Mouse (Mus musculus) forelimb bud, embryonic 11.5 days (tissue): ENCODE measurements at regions not wholly inside any gene's neighbourhood (a gene's known extent, or its start where the extent isn't known, plus 50 kb on each side); places are given as distances from the start of the nearest gene placed in this dataset.

Source experiments
- DNase-seq: peaks from one replicate; pipeline ENCODE4 v3.0.0-alpha.2; 2012; ENCODE audit warnings: low read depth, low spot score

DNA sequence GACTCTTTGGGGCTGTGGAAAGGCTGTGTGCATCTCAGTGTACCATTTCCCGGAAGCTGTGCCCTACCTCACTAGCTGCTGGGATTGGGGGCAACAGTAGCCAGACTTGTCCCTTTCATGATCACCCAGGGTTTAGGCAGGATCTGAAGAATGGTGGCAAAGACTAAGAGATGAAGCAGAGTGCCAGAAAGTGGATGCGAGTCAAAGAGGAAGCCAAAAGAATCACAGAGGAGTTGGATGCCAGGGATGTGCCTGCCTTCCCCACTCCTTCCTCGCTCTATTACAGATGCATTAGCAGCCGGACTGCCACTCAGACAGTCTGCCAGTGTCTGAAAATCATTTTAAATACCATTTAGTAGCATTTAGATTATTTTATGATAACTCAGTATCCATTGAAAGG, 271.5 kb upstream of the Slc24a2 start:
- DNase-seq: no peak

DNA sequence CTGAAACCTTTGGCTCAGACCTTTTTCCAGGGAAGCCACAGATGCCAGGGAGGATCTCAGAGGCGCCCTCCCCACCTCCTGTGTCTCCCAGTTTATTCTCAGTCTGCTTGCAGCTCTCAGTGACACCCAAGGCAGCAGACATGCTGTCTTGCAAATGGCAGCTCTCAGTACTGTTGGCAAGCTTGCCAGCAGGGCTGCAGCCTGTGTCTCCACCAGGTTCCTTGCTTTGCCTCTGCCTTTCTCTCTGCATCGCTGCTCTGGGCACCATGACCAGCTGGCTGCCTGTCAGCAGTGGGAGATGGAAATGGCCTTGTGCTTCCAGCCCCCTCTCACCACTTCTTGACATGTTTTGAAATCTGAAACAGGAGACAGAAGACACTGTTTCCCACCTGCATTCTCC, 270.2 kb upstream of the Slc24a2 start:
- DNase-seq: no peak

DNA sequence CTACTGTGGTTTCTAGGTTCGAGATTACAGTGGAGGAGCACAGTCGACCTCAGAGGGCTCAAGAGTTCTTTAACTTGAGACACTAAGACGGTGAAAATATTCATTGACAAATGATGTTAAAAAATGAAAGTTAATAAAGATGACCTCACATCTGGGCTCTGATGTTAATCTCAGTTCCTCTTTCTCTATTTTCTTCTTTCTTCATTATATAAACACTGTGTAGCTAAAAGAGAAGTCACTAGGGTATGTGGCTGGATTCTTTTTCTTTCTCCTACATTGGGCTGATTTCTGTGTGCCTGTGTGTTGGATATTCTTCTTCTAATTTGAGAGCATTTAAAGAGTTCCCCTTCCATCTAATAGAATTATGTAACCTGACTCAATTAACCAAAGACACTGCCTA, 257.5 kb upstream of the Slc24a2 start:
- DNase-seq: no peak

DNA sequence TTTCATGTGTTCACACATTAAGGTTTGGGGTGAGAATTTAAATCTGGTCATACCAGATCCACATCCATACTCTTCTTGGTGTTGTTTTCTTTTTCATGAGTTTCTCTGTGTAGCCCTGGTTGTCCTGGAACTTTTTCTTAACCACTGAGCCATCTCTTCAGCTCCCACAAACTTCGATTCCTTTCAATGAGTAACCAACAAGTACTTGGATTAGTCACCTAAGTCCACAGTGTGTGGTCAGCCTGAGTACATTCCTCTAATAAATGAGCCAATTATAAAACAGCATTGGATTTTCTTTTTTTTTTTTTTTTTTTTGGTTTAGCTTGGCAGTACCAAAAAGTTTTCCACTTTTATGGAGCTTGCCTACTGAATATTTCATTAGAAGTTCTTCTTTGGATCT, 245.3 kb upstream of the Slc24a2 start:
- no peak for DNase-seq

DNA sequence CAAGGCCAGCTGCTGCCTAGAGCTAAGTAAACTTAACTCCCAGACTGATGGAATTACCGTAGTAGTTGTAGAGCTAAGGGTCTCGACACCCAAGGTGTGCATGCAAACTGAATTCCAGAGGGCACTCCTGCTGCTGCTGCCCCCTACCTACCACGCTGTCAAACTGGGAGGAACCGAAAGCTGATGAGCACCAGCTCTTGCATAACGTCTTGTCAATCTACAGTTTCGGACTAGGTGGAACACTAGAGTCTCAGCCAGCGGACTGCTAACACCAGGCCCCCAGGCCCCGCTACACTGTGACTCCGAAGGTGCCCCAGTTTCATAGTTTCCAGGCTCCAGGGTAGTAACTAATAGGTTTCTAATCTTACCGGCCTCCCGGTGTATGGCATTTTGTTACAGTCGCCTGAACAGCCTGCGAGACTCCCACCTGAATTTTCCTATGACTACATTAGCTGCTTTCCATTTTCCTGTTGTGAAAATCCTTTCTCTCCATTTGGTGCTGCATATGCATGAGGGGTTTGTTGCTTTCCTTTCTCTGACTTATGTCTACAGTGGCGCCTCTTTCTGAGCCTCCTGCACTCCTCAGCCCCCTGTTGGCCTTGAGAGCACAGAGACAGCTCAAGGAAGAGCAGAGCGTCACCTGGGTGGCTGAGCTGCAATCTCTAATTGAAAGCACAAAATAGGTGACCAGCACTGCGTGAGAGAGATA, 243.2 kb upstream of the Slc24a2 start:
- no peak for DNase-seq

DNA sequence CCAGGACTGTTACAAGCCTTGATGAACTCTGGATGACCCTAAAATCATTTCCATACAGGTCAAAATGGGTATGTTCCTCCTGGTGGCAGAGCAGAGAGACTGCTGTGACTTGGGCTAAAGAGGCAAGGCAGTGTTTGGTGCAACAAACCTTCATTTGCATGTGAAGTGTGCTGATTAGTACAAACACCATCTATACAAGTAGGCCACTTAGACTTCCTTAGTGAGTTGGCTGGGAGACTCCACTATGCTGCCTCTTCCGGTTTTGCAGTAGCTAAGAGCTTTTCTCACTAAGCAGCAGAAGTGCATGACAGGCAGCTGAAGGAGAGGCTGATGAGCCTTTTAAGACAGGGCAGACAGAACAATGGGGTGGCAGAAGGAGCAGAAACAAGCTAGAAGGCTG, 242.5 kb upstream of the Slc24a2 start:
- DNase-seq: no peak

DNA sequence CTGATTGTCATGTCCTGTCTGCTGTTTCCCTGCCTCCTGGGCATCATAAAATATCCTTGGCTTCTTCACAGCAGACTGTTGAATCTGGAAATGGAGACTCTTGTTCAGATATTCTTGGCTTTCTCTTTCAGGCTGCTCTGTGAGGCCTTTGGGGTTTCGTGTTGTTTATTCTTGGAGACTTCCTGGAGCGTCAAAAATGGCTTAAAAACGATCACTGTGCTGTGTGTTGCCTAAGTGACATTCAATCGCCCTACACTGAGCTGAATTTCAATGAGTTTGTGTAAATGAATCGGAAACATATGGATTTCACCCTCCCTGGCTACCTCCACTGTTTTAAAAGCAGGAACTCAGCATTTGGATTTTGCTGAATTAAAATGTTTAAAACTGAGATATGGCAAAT, 241.1 kb upstream of the Slc24a2 start:
- no peak for DNase-seq

DNA sequence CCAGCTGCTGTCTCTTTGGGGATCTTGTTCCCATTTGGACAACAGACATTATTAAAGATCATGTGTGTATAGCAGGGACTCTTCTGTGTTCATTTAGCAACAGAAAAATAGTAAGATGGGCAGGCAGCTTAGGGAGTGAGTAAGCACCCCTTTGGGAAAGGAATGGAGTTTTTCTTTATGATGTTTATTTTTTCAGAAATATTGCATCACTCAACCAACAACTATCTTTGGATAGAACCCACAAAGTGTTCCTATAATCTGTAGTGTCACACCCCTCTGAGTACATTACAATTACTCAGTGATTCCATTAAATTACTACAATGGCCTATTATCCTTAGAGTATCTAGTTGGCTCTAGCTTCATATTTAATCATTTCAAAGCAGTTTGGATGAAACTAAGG, 237.3 kb upstream of the Slc24a2 start:
- DNase-seq: no peak

DNA sequence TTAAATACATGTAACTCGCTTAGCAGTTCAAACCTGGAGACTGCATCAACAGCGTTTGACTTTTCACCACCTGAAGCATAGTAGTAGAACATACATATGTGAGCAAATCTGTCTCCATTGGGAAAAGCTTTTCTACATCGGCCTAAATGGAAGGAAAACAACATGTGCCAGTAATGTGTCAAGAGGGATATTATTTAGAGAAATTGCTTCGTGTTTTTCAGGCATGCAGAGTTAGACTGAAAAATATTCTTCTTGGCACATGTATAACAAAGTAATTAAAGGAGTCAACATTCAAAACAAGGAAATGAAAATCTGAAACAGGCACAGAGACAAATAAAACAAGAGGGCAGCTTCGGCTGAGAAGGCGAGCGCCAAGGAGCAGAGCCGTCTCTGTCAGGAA, 236.7 kb upstream of the Slc24a2 start:
- no peak for DNase-seq

DNA sequence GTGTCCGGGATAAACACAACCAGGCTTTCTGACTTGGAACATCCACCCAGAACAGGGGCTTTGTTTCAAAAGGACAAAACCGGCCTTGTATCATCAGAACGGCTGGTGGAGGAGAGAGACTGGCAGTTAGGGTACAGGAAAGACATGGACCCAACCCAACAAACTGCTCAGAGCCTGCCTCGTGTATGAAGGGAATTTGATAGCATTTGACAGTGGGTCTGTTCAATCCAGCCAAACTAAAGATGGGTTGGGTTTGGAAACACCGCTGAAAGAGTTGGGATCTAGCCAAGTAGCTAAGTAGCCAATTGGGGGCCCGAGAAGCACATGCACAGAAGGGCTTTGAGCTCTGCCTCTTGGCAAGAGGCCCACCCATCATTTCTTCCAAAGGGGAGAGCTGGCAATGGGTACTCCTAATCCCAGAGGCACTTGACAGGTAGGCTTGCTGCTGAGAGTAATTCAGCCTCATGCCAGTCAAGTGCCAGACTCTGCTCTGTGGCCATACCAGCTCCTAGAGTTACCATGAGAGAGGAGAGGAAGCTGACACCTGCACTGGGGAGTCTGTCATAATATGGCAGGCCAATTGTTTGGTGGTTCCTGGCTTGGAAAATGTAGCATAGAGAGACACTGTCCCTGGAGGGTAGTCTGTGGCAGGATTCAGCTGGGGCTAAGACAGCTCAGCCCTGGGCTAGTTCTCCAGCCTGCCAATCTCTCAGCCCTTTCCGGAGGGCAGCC, 231.1 kb upstream of the Slc24a2 start:
- DNase-seq: no peak

DNA sequence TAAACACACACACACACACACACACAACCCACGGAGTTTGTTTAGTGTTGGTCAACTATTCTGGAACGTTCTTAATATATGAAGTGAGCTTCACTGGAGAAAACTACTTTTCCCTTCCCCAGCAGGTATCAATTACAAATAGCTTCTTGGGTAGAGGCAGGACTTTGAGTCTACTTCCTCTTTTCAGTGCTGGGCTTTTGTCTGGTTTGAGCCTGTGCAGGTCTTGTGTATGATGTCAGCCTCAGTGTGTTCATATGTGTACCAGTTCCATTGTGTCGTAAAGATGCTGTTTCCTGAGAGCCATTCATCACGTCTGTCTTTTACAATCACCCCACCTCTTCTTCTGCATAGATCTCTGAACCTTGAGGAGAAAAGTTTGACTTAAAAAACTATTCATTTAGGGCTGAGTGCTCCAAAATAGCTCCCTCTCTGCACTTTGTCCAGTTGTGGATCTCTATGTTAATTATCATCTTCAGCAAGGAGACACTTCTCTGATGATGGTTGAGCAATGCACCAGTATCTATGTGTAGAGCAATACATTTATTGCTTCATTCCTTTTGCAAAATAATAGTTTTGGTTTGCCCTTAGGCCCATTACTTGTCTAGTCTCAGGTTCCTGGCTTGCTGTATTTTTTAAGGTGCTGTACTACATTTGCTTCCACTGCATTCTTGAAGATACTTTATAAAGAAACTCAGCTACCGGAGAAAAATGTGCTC, 225.7 kb upstream of the Slc24a2 start:
- DNase-seq: no peak

DNA sequence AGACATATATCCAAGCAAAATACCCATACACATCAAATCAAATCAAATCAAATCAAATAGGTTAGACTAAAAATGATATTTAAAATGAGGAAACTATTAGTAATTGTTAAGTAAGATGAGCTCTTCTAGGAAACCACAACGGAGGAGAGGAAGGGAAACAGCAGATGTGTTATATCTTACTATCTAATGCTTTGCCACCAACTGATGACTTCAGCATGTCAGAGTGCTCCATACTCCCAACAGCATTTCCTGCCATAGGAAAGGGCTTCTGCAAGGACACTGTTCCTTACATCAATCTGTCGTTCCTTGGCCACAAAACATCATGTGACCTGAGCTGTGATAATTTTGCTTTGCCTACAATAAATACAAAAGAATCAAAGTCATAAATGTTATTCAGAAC, 221.8 kb upstream of the Slc24a2 start:
- no peak for DNase-seq

DNA sequence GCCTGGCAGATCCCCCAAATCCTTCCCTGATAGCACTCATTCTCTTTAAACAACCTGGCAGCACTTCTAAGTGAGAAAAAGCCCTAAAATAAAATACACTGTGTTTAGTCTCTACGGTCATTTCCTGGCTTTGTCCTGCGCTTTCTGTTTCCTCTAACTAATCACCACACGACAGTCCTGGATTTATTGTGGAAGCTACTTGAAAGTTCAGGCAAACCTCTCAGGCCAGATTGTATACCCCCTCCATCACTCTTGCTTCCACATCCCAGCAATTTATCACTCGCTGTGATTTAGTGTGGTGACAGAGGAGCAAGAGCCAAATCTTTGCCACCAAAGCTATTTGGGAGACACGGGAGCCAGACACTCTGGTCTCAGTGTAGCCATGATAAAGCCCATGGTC, 221.0 kb upstream of the Slc24a2 start:
- no peak for DNase-seq

DNA sequence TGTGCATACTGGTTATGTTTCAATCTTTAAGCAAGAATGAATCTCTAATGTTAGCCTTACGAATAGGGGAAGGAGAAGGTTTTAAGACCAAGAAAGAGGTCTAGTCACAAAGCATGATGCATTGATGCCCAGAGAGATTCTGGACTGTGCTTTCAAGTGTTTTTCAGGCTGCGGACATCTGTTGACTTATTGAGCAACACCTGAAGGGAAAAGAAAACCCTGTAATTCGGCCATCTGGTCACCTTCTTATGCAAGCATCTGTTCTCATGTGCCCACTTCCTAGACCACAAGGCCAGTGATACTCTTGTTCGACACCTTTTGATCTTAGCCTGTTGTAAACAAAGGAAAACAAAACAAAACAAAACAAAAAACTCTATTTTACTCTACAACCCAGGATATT, 218.1 kb upstream of the Slc24a2 start:
- no peak for DNase-seq

DNA sequence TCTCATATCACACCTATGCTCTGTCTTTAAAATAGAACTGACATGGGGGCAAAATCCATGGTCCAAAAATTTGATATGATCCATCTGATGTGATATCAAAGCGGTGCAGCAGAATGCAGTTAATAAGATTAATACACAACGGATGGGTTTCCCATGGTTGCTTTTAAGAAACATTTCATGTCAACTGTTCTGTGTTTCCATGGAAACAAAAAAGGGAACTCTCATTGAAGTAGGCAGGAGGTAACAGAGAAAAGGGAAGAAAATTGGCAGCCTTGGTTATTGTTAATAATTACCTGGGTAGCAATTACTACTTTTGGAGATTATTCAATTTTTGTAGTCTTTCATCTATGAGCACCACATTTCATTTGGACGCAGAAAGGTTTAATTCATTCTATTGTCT, 216.6 kb upstream of the Slc24a2 start:
- DNase-seq: no peak

DNA sequence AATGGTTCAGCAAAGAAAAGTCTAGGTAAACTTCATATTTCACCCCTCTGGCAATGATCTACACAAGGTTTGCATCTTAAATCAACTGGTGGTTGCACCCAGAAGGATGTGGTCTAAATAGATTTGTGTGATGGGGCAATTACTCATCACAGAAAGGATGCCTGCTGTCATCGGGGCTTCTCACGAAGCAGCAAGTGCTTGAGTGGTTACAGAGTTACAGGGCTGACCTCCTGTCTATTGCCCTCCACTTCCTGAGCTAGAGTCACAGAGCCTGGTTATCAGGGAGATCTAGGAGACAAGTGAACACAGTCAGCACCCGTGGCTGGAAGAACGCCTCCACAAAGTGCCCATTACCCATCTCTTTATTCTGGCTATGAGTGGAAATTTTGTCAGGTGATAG, 203.9 kb upstream of the Slc24a2 start:
- DNase-seq: no peak

DNA sequence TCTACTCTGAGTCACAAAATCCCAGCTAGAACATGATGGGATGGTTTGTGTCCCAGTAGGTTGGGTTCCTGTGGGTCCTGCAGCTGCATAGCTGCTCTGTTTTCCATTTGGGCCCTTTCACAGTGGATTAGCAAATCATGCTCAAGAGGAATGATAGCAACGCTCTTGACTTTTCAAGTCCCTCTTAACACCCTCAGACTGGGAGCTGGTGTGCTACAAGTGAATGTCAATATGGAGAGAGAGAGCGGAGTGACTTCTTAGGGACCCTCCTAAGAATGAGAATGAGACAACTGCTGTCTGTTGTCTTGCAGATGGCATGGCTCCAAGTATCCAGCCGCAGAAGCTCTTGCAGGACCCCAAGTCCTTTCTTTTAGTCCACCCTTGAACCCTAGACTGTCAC, 198.1 kb upstream of the Slc24a2 start:
- DNase-seq: no peak

DNA sequence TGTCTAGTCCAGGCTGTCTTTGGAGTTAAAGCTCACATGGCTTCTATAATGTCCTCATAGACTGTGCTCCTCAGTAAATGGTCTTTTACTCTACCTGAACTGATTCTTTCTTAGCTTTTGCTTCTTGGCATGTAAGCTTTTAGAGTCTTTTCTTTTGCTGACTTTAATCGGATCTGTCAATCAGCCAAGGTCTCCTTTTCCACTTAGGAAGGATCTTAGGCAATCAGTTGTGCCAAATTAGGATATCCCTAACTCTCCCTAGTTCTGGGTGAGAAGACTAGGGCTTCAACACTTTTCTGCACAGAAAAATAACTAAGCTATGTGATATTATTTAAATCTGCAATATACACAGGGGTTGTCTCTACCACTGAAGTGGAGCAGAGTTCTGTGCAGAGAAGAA, 193.8 kb upstream of the Slc24a2 start:
- DNase-seq: no peak

DNA sequence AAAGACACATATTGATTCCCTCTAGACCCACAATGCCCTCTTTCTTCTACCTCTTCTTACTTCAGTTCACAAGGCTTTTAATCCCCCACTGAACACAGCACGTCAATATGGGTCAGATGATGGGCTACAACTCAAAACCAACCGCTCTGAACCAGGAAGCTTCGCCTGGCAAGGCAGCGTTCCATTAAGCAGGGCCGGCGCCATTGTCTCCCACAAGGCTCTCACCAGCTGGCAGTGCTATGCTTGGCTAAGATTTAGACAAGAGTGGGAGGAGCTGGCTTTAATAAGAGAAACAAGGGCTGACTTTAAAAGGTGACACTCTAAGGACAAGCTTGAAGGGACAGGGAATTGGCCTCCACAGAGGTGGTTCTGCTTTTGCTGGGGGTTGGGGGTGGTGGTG, 192.3 kb upstream of the Slc24a2 start:
- no peak for DNase-seq

DNA sequence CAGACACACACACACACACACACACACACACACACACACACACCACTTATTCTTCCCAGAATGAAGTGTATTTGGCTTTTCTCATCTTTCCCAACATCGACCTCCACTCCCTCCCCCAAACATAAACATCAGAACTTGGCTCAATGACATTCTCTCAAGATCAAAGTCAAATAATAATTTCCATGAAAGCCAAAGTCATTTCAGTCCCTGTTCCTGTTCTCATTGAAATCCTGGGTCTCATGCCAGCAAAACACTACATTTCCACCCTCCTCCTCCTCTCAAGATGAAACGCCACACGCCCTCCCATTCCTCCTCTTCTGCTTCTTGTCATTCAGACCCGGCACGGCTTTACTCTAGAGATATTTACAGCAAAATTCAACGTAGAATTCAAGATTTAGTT, 173.1 kb upstream of the Slc24a2 start:
- no peak for DNase-seq

DNA sequence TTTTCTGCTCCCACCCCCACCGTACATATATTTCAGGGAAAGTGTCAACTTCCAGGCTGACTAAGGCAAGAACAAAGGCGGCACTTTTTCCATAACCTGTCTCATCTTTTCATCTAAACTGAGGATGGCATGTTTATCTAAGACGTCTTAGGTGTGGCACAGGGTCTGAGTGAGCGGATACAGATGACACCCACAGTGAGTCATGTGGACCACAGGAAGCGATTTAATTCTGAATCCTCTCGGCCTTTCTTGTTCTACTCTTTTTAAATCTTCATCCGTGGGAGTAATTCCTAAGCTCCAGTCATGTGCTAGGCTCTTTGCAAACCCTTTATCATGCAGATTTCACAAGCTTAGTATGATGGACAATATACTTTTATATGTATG, 171.9 kb upstream of the Slc24a2 start:
- DNase-seq: no peak

DNA sequence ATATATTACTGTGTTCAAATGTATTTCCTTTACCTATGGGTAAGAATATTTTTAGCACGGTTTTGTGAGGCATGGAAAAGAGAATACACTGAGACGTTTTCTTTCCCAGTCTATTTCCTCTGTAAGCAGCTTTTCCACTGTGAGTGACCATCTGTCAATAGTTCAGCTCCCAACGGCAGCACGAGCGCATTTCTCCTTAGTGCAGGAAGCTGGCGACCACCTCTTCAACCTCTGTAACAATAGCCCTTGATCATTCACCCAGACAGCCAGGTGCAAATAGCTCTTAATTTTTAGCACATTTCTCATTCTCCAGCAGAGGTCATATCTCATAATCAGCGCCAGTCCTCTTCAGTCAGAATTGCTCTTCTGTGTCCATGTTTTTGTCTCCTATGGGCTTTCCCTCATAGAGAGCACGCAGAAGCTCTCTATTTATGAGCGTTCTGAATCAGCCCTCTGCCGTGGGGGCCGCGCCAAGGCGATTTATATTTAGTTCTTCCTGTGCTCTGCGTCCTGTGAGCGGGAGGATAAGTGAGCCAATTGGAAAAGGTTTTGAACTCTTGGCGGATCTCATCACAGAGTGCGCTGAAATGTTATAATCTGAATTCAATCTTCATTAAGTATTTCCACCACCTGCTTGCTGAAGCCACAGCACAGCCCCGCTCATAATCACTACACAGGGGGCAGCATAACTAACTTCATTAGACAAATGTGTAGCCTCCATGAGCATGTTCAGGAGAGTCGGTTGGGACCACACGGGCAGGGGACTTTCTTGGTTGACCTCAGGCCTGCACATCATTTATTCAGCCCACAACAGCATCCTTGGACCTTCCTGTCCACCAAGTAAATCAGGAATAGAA, 171.3 kb upstream of the Slc24a2 start:
- no peak for DNase-seq
